Mouse (Mus musculus) limb, embryonic 12.5 days (tissue): ENCODE results near the gene Pard3b. TPM values are rescaled to one million over a fixed set of nuclear protein-coding genes. Genes with fewer than 3 reads are reported as not detected.

ENCODE experiments used
- ATAC-seq: fragments of 200-750 bp; cut with Nextera tagmentation; 2 replicates; pipeline ENCODE4 v1.8.0; 2017; ENCODE audit warnings: low read depth, moderate TSS enrichment; ENCODE audit not compliant: insufficient number of reproducible peaks, insufficient read depth, low FRiP score, low TSS enrichment
- H3K27ac ChIP-seq: fragments of 300-500 bp; sonication (generic); 2 replicates; pipeline ENCODE4 v1.5.1; 2016; ENCODE audit warnings: mild to moderate bottlenecking, moderate library complexity
- H3K27me3 ChIP-seq: fragments of 300-500 bp; sonication (generic); 2 replicates; pipeline ENCODE4 v1.6.1; 2016; ENCODE audit warnings: mild to moderate bottlenecking, moderate library complexity
- H3K36me3 ChIP-seq: fragments of 300-500 bp; sonication (generic); 2 replicates; pipeline ENCODE4 v1.6.1; 2016; ENCODE audit warnings: mild to moderate bottlenecking, moderate library complexity
- H3K4me1 ChIP-seq: fragments of 300-500 bp; sonication (generic); replicated peaks from 2 replicates; pipeline ENCODE4 v1.6.1; 2016
- H3K4me2 ChIP-seq: fragments of 300-500 bp; sonication (generic); 2 replicates; pipeline ENCODE4 v1.6.1; 2016; ENCODE audit warnings: mild to moderate bottlenecking, moderate library complexity
- H3K4me3 ChIP-seq: fragments of 300-500 bp; sonication (generic); replicated peaks from 2 replicates; pipeline ENCODE4 v1.5.1; 2016; ENCODE audit warnings: mild to moderate bottlenecking
- H3K9ac ChIP-seq: fragments of 300-500 bp; sonication (generic); replicated peaks from 2 replicates; pipeline ENCODE4 v1.6.1; 2016; ENCODE audit warnings: mild to moderate bottlenecking, moderate library complexity
- H3K9me3 ChIP-seq: fragments of 300-500 bp; sonication (generic); 2 replicates; pipeline ENCODE4 v1.6.1; 2016; ENCODE audit warnings: mild to moderate bottlenecking, moderate library complexity
- WGBS: fragments of 180-500 bp; shearing (Covaris S2); methylation state at CpG from one replicate; pipeline ENCODE4 v1.1.7; 2016; 5-methylcytosine and 5-hydroxymethylcytosine counted together
- polyA plus RNA-seq: library from polyadenylated mRNA; unstranded; fragments of >200 nt; fragmentation: Nextera tagmentation; extraction: Ambion mirVana; gene quantifications from 2 replicates; pipeline ENCODE4 v1.2.1, GENCODE M21; 2016

The Pard3b gene
- polyA plus RNA-seq, 1 experiment from 2014 or later = 20.0 TPM

- Histone ChIP-seq H3K36me3 (no peaks in the 10 kb centered on the region), H3K9me3 (no peaks in the 10 kb centered on the region), H3K4me1 (no peaks in the 10 kb centered on the region), H3K4me3 (no peak overlapping the region), H3K9ac (no peak overlapping the region), H3K4me2 (no peak overlapping the region), H3K27me3 (no peaks in the 10 kb centered on the region), H3K27ac (no peak overlapping the region)
- WGBS = 62% methylated on average over 4 of the region's 4 CpGs
- no peak for ATAC-seq
Measured at GRCm38 (mm10) chr1:62344286-62344685, 705.7 kb downstream of the Pard3b start.

GRCm38 (mm10) chr1:62348371-62348770 lies 709.7 kb downstream of the Pard3b start:
- no peaks in the 10 kb centered on the region for H3K27me3 ChIP-seq
- H3K4me3 ChIP-seq = no peak overlapping the region
- WGBS = 93% methylated on average over 4 of the region's 4 CpGs
- H3K4me1 ChIP-seq = no peaks in the 10 kb centered on the region
- no peaks in the 10 kb centered on the region for H3K36me3 ChIP-seq
- H3K9ac ChIP-seq = no peak overlapping the region
- no peak overlapping the region for H3K27ac ChIP-seq
- no peak for ATAC-seq
- no peaks in the 10 kb centered on the region for H3K9me3 ChIP-seq
- H3K4me2 ChIP-seq = no peak overlapping the region

DNA sequence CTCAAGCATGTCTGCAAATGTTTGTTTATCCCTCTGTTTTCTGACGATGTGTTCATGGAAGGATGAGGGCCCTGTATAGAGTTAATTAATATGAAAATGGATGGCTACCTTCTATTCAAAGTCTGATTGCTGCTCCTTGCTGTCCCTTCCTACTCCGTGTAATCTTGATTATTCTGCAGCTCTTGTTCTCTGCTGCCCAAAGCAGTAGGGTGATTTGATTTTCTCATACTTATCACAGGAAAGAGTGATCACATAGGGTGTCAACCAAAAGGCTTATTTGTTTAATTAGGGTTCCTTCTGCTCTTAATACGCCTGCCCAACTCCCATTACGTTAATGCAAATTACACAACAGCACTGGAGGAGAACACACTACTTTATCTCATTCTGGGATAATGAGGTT lies 716.9 kb downstream of the Pard3b start:
- no peak overlapping the region for H3K27ac ChIP-seq
- H3K27me3 ChIP-seq = no peaks in the 10 kb centered on the region
- ATAC-seq = no peak
- no peak overlapping the region for H3K4me3 ChIP-seq
- H3K9me3 ChIP-seq = no peaks in the 10 kb centered on the region
- 72% methylated on average over 4 of the region's 4 CpGs for WGBS
- peaks cover 5% of the 10 kb centered on the region for H3K4me1 ChIP-seq
- H3K4me2 ChIP-seq = no peak overlapping the region
- no peaks in the 10 kb centered on the region for H3K36me3 ChIP-seq
- H3K9ac ChIP-seq = no peak overlapping the region

GRCm38 (mm10) chr1:62374427-62375050 lies 735.9 kb downstream of the Pard3b start:
- WGBS = 41% methylated on average over 7 of the region's 7 CpGs
- no peak overlapping the region for H3K27ac ChIP-seq
- no peaks in the 10 kb centered on the region for H3K9me3 ChIP-seq

GRCm38 (mm10) chr1:62378335-62378734 lies 739.7 kb downstream of the Pard3b start:
- Histone ChIP-seq H3K36me3 (no peaks in the 10 kb centered on the region), H3K27me3 (no peaks in the 10 kb centered on the region), H3K9ac (no peak overlapping the region), H3K9me3 (no peaks in the 10 kb centered on the region), H3K4me2 (no peak overlapping the region), H3K27ac (no peak overlapping the region), H3K4me3 (no peak overlapping the region), H3K4me1 (peaks cover 49% of the 10 kb centered on the region)
- 87% methylated on average over 4 of the region's 4 CpGs for WGBS
- ATAC-seq = no peak

More at GRCm38 (mm10) chr1:62374427-62375050, 735.9 kb downstream of the Pard3b start:
- H3K4me2 ChIP-seq = no peak overlapping the region
- no peaks in the 10 kb centered on the region for H3K27me3 ChIP-seq
- H3K4me1 ChIP-seq = peaks cover 28% of the 10 kb centered on the region
- H3K9ac ChIP-seq = no peak overlapping the region
- ATAC-seq = no peak
- no peaks in the 10 kb centered on the region for H3K36me3 ChIP-seq
- no peak overlapping the region for H3K4me3 ChIP-seq

DNA sequence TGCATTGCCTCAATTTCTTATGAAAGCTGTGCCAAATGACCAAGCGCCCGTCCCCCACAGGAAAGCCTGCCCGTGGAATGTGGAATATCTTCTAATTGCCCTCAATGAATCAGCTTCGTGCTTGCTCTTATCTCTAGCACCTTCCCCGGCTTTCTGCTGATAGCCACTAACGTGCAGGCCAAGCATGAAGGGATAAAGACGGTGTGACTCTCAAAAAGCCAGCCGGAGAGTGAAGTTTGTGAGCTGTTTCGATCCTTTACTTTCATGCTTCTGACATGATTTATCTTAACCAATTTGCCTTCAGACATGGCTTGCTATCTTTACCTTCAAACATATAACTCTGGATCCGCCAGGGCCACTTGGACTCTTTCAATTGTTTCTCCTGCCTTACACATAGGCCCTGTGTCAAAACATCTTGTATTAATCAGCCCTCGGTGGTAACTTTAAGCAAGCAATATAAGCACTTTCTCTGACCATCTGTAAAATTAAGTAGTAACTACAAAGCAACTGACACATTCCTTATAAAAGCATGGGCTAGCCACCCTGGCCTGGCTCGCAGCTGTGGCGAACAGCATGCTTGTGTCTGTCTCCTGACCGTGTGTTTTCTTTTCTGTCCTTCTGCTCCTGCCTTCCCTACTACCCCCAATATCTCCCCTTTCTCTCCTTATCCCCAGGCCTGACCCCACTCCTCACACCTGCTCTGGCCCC lies 744.3 kb downstream of the Pard3b start:
- Histone ChIP-seq H3K4me1 (peaks cover 34% of the 10 kb centered on the region), H3K4me2 (peak overlapping the region; percentile 11; the same call in 1 of the 2 replicates), H3K36me3 (no peaks in the 10 kb centered on the region), H3K27me3 (no peaks in the 10 kb centered on the region), H3K27ac (peak overlapping the region; percentile 73), H3K9me3 (no peaks in the 10 kb centered on the region), H3K9ac (no peak overlapping the region), H3K4me3 (no peak overlapping the region)
- ATAC-seq = peak; percentile 78
- 8% methylated on average over 14 of the region's 14 CpGs for WGBS

DNA sequence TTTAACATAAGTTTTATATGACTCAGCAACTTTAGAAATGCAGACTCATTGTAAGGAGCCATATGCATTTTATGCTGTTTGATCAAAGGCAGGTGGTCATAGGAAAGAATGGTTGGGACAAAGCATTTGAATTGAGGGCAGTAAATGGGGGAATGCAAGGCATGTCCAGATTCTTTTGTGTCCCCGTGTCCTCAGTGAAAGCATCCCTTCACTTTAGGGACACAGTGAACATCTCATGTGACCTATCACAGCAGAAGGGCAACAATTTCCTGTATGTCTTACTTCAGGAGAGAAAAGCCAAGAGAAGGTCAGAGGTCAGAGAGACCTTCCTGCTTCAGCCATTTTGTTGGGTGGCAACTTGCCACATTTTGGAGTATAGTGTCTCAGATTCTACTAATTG lies 745.6 kb downstream of the Pard3b start:
- no peak for ATAC-seq
- Histone ChIP-seq H3K9me3 (no peaks in the 10 kb centered on the region), H3K4me2 (no peak overlapping the region), H3K4me1 (peaks cover 34% of the 10 kb centered on the region), H3K36me3 (no peaks in the 10 kb centered on the region), H3K9ac (no peak overlapping the region), H3K27me3 (no peaks in the 10 kb centered on the region), H3K4me3 (no peak overlapping the region), H3K27ac (no peak overlapping the region)
- 97% methylated on average over 1 of the region's 1 CpGs for WGBS

- Histone ChIP-seq H3K9ac (no peak overlapping the region), H3K4me1 (peaks cover 26% of the 10 kb centered on the region), H3K36me3 (no peaks in the 10 kb centered on the region), H3K4me2 (no peak overlapping the region), H3K9me3 (no peaks in the 10 kb centered on the region), H3K27me3 (no peaks in the 10 kb centered on the region), H3K4me3 (no peak overlapping the region), H3K27ac (no peak overlapping the region)
- WGBS = 68% methylated on average over 4 of the region's 4 CpGs
- ATAC-seq = no peak
Measured at GRCm38 (mm10) chr1:62388013-62388412, 749.4 kb downstream of the Pard3b start.

DNA sequence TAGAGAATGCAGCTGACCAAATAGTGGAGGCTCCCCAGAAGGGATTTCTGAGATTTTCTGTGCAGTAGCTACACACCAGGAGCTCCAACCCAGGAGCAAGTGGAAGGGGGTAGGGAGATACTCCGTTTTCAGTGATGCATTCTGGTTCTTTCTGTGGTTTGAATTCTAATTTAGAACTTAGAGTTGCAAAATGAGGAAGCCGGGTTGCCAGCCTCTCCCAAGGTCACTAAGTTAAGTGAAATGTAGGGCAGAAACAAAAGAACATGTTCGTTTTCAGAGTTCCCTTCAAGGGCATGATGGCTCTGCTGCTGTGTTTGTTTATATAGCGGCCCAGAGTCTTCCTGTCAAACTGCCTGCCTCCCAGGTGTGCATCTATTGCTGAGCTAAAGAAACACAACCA lies 754.2 kb downstream of the Pard3b start:
- H3K36me3 ChIP-seq = no peaks in the 10 kb centered on the region
- H3K4me3 ChIP-seq = no peak overlapping the region
- no peak overlapping the region for H3K9ac ChIP-seq
- H3K27me3 ChIP-seq = no peaks in the 10 kb centered on the region
- 39% methylated on average over 4 of the region's 4 CpGs for WGBS
- ATAC-seq = no peak
- H3K4me2 ChIP-seq = no peak overlapping the region
- peaks cover 28% of the 10 kb centered on the region for H3K4me1 ChIP-seq
- peak overlapping the region; percentile 45; the same call in 1 of the 2 replicates for H3K27ac ChIP-seq
- H3K9me3 ChIP-seq = no peaks in the 10 kb centered on the region

DNA sequence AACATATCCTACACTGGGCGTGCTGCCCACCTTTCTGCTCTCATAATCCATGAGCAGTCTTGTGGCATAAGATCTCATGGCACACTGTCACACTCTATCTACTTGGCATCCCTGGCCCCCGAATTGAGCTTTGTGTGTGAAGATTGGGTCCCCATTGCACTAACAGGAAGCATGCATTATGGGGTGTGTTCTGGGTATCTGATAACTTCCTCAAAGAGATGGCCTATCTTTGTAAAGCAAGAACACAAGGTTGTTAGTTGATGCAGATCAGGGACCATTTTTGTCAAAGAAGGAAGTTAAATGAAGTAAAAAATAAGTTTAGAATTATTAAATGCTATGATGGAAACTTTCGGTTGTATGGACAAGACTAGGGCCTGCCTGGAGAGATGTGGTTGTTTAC lies 755.9 kb downstream of the Pard3b start:
- no peak for ATAC-seq
- Histone ChIP-seq H3K27ac (no peak overlapping the region), H3K4me2 (no peak overlapping the region), H3K27me3 (no peaks in the 10 kb centered on the region), H3K4me1 (peaks cover 33% of the 10 kb centered on the region), H3K36me3 (no peaks in the 10 kb centered on the region), H3K4me3 (no peak overlapping the region), H3K9ac (no peak overlapping the region), H3K9me3 (no peaks in the 10 kb centered on the region)
- 90% methylated on average over 3 of the region's 3 CpGs for whole genome bisulfite sequencing

DNA sequence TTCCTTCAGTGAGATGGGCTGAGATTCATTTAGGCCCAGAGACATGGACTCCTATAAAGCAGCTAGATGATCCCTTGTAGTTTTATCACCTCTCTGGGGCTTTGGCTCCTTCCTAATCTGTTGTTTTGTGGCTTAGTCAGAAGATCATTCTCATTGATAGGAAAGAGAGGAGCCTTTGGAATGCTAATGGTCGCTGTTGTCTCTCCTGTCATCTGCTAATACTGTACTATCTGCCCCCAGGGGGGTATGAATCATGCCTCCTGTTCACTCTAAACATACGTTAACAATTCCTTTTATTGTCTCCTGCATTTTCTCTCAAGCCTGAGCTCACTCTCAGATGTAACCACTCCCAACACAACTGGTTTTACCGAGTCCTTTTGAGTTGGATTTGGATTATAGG lies 759.6 kb downstream of the Pard3b start:
- H3K4me2 ChIP-seq = no peak overlapping the region
- no peaks in the 10 kb centered on the region for H3K36me3 ChIP-seq
- no peaks in the 10 kb centered on the region for H3K27me3 ChIP-seq
- H3K4me3 ChIP-seq = no peak overlapping the region
- H3K27ac ChIP-seq = no peak overlapping the region; the same call in 1 of the 2 replicates
- H3K9me3 ChIP-seq = no peaks in the 10 kb centered on the region
- H3K4me1 ChIP-seq = peaks cover 13% of the 10 kb centered on the region
- no peak overlapping the region for H3K9ac ChIP-seq
- 10% methylated on average over 3 of the region's 3 CpGs for WGBS
- ATAC-seq = no peak

GRCm38 (mm10) chr1:62398738-62399137 lies 760.1 kb downstream of the Pard3b start:
- H3K4me1 ChIP-seq = peaks cover 8% of the 10 kb centered on the region
- H3K9ac ChIP-seq = no peak overlapping the region
- no peaks in the 10 kb centered on the region for H3K9me3 ChIP-seq
- no peak for ATAC-seq
- no peak overlapping the region for H3K4me3 ChIP-seq
- WGBS = 65% methylated on average over 4 of the region's 4 CpGs
- H3K27me3 ChIP-seq = no peaks in the 10 kb centered on the region
- H3K27ac ChIP-seq = no peak overlapping the region
- no peaks in the 10 kb centered on the region for H3K36me3 ChIP-seq
- no peak overlapping the region for H3K4me2 ChIP-seq
